Mouse (Mus musculus) cerebellum, postnatal 14 days (tissue): ENCODE measurements at regions not wholly inside any gene's neighbourhood (a gene's known extent, or its start where the extent isn't known, plus 50 kb on each side); places are given as distances from the start of the nearest gene placed in this dataset.

ENCODE experiments used
- DNase-seq, 2 experiments: peaks; one replicate each; pipeline ENCODE4 v3.0.0; 2021; ENCODE audit warnings: mixed read lengths in 2 of 2

DNA sequence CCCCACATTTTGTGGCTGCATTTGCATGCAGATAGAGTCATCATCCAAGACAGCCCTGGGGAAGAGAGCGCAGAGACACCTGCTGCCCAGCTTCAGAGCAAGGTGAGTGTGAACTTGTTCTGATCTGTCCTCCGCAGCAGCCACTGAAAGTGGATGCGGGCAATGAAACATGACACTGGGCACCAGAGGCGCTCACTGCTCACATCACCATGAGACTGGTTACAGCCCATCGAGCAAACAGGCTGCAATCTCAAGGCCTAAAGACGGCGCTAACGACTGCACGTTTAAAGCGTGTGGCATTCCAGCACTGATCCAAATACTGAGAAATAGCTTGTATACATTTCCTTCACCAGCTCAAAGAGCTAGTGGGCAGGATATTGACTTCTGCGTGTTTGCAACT lies 65.8 kb downstream of the Barhl2 start:
- DNase-seq, result no peak

DNA sequence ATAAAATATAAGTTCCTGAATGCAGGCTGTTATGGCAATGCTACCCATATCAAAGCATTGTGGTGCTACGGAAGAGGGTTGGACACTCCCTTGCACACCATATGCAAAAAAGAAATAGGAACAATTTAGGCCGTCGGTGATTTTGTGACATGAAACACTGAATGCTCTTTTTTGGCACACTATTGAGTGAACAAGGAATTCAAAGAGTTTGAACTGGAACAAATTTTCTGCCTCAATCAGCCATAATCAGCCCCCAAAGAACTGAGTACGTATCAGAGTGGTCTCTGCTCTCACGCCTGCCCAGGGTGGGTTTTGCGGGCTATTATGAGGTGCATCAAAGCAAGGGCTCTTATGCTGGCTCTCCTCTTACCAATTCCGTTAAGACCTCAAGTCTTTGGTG lies 71.3 kb downstream of the Barhl2 start:
- DNase-seq, result no peak

DNA sequence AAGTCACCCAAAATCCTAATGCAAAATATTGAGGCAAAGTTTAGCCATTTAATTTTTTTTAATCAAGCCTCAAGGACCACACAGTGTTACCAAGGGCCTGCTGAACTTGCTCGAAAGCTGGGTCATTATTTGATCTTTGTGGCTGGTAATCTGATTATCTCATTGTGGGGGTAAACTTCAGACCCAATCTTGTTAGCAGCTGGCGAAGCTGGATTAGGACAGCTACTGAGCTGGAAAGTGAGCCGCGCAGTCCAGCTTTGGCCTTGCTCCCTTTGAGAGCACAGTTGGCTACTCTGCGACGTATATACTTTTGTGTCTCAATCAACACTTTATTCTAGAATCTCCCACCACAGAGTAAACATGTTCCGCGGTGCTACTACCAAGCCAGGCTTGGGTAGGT lies 72.1 kb downstream of the Barhl2 start:
- no peak for DNase-seq

DNA sequence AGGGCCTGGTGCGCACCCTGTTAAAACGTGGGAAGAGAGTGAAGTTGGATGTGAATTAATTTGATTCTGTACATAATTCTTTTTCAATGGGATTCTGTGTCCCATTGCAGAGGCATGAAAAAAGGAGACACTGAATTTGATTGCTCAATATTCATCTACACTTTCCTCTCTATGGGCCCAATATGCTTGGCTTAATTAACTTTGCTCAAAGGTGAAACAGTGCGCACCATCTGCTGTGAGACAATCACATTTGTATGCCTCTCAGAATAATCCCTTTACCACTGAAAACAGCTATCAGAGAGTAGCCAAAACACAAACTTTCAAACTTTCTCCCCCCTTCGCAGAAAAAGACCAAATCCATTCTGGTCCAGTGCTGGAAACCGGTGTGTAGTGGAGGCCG lies 72.7 kb downstream of the Barhl2 start:
- no peak for DNase-seq

DNA sequence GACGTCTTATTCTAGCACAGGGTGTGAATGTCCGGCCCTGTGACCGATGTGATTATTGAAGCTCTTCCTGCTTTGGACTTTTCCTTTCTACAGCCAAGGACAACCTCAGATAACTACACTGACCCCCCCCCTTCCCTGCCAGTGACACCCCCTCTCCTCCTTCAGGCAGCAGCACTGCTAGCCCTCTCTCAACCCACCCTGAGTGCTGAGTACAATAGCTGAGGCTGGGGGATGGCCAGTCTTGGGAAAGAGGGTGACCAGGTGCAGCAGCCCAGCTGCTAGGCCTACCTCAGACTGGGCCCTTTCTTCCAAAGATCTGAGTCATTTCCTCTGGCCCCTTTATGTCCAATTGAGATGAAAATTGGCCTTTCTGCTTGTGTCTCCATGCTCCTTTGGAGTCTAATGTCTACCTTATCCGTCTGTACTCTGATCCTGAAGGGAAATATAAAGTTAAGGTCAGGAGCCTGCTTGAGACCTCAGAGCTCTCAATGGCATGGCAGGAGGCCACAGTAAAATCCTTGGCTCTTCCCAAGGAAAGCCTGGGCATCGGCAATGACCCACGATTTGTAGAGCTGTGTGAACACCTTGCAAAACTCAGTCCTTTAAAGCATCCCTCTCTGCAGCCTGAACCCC lies 73.7 kb downstream of the Barhl2 start:
- DNase-seq, result no peak

DNA sequence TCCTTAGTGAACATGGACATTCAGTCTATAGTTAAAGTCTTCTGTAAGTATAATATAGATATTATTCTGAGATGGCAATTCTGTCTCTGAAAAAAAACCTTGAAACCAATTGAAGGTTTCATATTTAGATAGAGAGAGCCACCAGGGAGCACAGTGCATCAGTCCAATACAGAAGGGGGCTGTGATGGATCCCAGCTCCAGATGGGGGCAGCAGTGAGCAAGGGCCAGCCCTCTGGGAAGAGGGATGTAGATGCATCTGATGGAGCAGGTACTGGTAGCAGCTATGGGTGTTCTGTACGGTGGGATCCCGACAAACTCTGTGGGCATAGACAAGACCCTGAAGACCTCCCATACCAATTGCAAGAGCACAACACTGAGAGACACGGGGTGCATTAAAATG lies 76.0 kb downstream of the Barhl2 start:
- peak; percentile 58 to 72 for DNase-seq

DNA sequence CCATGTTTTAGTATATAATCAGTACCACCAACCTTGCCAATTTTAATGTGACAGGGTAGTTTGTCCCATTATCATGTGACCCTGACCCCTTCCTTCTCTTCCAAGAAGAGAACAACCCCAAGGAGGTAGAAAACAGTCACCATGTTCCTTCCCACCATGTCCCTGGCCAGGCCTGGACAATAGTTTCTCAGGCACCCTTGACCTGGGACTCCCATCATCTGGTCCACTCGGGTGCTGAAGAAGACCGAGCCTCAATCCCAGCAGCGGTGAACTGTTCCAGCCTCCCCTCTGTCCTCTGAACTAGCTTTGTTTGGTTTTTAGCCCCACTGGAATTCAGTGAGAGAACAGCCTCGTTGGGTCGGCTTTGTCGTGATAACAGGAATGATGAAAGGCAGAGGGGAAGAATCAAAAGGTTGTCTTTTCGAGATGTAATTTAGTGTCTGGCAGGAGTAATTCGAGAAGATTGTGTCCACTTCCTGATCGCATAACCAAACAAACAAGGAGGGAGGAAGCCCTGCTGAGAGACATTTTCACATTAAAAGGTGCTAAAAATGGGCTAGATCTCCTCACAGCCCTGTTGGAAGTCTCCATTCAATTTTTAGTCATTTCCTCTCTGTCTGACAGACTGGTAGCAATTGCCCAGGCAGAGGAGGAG lies 77.2 kb downstream of the Barhl2 start:
- DNase-seq, result no peak

DNA sequence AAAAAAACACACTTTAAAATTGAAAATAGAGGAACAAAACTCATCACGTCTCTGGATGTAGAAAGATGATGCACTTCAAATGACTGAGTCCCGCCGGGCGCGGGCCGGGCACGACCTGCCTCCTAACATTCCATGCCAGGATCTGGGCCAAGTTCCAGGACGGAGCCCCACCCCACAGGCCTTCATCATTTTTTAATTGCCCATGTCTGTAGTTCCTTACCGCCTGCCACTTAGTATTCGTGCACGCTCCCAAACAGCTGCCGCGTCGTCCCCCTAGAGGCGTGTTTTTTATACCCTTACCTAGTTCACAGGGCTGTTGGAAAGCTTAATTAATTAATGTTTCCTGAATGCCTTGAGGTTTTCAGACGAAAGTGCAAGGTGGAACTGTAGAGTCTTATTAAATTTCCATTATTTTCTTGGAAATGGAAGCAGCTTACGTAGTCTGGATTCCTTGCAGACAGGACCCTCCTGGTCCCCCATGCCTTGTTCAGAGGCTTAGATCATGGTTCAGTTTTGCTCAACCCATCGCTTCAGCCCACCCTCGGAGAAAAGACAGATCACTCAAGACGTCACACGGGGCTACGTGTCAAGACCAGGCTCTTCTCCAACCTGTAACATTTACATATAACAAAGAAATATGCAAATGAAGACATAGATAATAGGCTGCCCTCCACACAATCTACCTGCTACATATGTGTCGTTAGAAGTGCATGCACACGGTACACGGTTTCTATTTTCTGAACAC lies 81.0 kb downstream of the Barhl2 start:
- peak; percentile 55 to 61 for DNase-seq

DNA sequence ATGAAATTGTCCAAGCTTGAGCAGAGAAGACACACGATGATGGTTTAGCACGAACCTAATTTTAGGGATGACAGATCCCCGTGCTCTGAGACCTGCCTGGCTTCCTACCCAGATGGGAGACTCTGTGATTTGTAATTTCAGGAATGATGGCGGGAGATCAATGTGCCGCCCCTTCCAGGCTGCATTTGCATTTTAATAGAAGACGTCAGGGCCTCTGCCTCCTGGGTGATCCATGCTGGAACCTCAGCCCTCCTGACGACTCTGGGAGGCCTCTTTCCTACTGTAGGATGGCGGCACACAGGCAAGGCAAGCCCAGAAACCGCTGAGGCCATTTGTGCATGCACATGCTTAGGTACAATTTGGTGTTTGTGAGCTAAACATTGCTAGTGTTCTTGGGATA lies 90.1 kb downstream of the Barhl2 start:
- DNase-seq, result no peak

DNA sequence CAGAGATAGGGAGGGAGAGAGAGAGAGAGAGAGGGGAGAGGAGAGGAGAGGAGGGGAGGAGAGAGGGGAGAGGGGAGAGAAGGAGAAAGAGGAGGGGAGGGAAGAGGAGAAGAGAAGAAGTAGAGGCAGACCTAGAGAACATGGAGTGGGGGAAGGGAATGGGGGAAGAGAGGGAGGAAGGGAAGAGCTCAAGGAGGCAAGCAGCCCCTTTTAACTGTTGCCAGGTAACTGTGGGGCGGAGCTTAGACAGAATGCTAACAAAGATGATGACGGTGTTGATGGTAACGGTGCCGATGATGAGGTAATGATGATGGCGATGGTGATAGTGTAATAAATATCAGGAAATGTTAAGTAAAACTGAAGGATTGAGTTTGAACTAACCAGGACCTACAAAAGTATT lies 90.7 kb downstream of the Barhl2 start:
- DNase-seq, result no peak

DNA sequence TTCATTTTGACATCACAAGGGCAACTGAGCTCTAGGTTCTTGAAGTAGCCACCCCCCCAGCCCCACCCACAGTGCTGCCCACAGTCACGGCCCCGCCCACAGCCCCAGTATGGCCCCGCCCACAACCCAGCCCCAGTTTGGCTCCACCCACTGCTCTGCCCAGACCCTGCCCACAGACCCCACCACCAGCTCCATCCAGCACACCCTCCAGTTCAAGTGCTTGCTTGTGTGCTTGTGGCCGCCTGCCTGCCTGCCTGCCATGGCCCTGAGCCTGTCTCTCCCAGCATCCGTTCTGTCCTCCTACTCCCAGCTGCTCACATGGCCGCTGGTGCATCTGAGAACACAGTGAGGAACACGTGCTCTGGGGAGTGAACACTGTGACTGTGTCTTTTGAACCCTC lies 92.0 kb downstream of the Barhl2 start:
- DNase-seq, result peak in 1 of 2 experiments; percentile 52

DNA sequence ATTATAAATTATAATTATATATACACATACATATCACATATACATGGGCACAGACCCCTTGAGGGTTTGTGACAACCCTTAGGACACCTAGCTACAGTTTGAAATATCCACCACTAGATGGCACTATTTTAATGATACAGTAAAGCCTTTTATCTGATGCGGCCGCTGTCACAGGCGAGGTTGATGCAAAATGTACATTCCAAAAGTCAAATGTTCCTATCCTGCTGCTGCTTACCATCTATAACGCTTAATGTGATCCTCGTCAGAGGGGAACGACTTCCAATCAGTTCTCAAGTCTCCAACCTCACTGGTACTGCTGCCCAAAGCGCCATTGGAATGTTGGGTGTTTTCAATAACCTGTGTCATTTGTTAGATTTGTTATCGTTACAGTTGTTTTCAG lies 92.9 kb downstream of the Barhl2 start:
- DNase-seq, result peak; percentile 35 to 60

DNA sequence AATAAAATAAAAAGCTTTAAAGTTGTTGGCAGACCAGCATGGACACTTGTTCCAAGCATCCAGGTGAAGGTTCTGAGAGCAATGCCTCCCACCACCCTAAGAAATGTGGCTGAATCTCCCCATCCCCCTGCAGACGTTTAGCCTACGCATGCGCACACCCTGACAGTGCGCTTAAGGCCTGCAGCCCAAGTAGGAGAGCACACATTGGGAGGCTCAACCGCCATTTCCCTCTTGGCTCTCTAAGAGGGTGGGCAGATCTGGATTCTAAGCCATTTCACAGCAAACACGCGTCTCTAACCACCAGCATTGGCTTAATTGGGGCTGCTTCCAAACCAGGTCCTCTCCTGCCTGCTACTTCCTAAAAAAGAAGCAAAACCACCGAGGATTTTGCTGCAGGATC lies 106.6 kb downstream of the Barhl2 start:
- DNase-seq, result no peak

DNA sequence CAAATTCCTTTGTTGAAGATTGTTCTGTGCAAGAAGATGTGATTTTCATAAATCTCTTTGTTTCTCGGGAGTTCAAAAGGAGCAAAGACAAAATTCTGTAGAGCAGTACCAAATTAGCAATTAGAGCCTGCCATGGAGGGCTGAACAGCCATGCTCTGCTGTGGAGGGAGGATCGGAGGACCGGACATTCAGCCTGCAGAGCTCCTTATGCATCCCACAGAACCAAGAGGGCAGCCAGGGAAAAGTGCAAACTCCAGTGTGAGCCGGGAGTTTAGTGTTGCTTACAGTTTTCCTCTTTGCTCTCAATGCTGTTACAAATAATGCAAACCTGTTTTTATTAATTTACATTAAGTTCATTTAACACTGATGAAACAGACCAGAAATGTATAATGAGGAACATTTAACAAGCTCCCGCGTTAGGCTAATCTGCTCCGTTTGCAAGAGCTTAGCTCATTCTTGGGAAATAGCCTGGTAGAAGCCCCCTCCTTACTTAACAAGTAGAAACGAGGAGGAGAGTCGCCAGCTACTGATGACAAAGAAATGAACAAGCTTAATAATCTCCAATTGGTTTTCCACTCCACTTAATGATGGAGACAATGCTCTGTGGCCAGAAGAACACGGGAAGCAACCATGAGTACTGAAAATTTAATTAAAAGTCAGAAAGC lies 108.0 kb downstream of the Barhl2 start:
- no peak for DNase-seq

DNA sequence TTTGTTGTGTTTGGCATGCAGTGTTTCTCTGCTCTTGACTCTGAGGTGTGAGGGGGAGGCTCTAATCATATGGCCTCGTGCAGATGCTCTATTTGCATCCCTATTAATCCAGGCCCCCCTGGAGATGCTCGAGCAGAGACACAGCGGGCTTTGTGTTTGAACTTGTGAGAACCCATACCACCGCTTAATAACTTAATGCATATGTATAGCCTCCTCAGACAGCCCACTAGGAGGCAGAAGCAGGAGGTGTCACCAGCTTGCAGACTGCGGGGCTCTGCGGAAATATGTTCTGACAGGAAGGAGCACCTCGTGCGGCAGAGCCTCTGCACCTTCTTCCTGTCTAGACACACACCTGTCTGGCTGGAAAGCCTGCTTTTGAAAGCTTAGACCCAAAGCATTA lies 113.7 kb downstream of the Barhl2 start:
- DNase-seq, result no peak

DNA sequence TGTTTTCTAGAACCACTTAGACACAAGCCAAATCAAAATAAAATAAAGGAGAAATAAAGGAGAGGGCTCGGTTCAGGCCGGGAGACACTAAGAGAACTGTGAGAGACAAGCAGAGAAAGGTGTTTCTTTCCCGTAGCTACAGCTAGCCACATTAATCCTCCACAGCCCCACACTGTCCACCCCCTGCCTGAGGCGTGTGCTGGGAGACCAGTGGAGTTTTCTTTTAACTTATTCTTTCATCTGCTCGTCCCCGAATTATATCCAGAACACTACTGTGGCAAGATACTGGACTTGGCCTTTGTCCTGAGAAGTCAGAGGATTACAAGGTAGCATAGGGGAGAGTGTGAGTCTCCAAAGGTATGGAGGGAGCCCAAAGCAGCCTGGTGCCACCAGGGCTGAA lies 114.4 kb downstream of the Barhl2 start:
- DNase-seq, result no peak

DNA sequence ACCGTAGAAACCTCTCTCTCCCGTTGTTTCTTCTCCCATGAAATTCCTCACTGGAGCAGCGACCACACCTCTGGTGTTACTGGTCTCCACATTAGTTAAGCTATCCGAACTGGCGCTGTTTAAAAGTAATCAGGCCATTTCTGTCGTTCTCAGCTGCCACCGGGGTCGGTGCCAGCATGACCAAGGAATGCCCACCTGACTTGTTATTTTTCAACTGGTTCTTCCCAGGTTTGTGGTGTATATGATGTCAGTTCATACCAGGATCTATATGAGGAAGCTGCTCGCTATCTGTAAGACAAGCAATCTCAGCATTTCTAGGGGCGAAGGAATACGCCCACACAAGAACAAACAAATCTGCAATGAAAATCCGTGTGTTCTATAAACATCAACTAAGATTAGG lies 116.6 kb downstream of the Barhl2 start:
- peak in 1 of 2 experiments; percentile 29 for DNase-seq

DNA sequence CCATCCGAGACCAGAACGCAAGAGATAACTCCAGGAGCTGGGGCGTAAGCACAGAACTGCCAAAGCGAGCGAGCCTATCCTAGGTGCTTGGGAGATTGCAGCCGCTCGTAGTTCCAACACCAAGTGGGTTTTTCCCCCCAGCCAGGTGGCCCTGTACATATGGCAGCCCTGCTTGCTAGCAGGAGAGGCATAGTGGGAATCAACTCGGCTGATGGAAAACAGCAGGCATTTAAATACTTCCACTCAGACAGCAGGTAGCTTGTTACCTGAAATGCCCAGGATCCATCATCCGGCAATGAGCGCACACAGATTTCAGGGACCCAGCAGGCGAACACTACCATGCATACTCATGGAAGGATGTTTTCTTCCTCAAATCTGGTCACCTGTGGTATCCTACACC lies 122.3 kb downstream of the Barhl2 start:
- DNase-seq, result peak; percentile 63 to 84

DNA sequence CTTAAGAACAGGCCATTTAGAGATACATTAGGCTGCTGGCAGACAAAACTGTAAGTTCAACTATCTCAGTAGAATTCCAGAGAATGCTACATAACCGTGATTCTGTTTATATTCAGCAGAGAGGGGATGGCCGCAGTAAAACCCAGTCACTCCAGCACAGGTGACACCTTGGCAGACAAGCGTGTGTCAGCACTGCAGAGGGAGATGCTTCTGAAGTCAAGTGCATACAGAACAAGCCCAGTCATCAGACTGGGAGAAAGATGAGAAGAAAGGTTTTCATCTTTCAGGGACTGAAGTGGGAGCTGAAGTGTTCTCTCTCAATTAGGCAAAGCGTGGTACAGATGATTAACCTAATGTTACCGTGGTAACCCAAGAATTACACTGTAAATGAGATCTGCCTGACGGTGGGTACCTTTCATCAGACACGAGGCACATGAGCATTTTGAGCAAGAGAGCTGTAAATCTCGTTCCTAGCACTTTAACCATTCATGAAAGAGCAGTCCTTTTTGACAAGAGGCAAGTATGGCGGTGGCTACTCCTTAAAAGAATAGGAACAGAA lies 130.3 kb downstream of the Barhl2 start:
- no peak for DNase-seq

DNA sequence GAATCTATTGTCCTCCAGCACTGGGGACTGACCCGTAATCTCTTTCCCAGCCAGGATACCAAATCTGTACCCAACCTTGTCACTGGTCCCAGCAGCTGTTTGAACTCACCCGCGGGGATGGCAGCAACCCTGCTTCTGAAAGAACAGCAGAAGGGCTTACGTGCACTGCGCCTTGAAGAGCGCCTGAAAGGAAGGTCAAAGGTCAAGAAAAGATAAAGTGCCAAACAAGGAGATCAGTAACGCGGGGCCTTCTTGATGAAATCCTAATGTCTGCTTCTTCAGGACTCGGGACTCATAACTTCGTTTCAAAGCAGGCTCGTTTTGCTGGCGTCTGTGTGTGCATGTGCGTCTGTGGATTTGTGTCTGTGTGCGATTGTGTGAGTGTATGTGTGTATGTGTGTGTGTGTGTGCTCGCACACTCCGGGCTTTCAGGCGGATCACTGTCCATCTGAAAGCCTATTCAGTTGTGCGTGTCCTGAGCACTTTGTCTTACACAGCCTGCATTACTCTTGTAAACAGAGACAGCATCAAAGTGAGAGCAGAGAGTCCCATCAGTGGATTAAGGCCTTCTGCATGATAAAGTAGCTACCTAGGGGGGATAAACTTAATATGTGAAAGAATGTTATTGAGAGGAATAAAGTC lies 135.3 kb downstream of the Barhl2 start:
- DNase-seq, result no peak

DNA sequence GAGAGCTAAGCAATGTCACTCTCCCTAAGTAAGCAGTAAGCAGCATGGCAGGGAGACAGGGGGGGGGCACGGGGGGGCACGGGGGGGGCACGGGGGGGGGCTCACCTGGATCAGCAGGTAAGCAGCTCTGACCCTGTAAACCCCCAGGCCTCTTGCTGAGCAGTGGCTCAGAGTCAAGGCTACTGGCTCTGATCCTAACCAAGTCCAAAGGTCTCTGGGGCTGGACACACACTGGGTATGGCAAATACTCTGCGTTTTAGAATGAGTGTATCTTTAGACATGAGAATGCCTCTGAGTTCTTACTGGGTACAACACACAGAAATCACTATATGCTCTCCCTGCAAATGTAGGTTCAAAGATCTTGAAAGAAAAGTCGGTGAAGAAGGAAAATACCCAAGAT lies 136.5 kb downstream of the Barhl2 start:
- DNase-seq, result peak; percentile 17 to 54

DNA sequence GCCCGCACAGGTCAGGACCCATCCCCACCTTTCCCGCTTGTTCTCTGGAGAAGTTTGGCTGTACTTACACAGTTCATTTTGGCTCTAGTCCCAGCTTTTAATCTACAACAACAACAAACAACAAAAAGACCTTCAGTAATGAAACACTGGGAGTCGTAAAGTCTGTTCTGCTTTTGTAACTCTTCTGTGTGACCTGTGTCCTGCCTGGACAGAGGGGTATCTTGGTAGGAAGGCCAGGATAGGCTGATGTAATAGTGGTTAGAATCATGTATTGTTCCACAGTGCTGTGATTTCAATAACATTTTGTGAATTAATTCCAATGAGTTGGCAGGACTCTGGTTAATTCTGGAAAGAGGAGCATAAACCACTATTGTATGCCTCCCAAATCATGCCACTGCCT lies 136.9 kb downstream of the Barhl2 start:
- DNase-seq, result no peak

DNA sequence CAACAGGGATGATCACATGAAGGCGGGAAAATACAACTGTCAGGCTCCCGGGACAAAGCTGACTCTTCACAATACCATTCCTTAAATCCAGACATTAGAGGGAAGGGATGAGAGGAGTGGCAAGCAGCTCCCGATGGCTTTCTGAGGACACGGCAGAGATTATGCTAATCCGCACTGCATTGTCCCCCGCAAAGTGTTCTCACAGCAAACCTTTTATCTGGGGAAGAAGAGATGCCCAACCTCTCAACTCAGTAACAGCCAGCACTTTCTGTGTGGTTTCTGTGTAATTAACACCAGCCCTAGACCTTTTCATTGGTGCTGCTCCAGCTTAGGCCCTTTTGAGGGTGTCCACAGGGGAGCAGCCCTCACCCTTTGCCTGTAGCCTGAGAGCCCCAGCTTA lies 137.9 kb downstream of the Barhl2 start:
- no peak for DNase-seq
